Mouse (Mus musculus) heart, postnatal 4 days (tissue): ENCODE measurements around the gene Actl6b. TPM values are rescaled to one million over a fixed set of nuclear protein-coding genes. Genes with fewer than 3 reads are reported as not detected.

Experiments
- DNase-seq: peaks from one replicate; pipeline ENCODE4 v3.0.0; 2021
- total RNA-seq, 2 experiments: library from RNA; stranded (reverse); gene quantifications; 2 replicates each; pipeline ENCODE4 v1.2.3; 2021

The Actl6b gene
- not detected for total RNA-seq

DNA sequence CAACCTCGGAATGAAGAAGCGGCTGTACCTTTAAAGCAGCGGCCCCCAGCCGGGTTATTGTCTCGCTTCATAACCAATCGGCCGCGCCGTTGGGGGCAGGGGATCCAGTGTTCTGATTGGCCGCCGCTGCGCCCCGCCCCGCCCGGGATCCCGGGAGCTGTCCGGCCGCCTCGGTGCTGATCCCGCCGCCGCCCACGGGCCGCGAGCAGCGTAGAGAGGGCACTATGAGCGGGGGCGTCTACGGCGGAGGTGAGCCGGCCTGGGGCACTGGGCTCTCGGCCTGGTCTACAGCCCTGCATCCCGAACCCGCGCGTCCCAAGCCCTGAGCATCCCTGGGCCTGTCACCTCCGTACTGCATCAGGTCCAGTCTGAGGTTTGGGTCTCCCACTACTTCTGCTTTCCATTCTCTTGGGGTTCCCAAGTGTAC lies at the start of gene Actl6b:
Gene Actl6b, plus strand, starts transcription at position 107 of the 427 bp plus-strand sequence.
- DNase-seq = peak; percentile 83

DNA sequence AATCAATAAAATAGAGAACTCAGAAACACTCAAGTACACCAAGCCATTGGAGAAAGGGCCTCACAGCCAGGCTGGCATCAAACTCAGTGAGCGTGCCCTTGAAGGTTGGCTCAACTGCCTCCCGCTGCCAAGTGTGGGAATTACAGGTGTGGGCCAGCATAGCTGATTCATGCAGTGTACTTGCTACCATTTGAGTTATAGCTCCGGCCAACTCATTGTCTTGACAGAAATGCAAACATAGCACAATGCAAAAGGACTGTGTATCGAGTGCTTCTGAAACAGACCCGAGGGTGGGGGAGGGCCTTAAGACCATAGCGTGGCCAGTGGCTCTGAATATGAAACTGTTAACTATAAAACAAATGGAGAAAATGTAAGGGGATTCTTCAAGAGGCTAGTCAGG lies 49.3 kb upstream of the Actl6b start:
- DNase-seq = no peak

DNA sequence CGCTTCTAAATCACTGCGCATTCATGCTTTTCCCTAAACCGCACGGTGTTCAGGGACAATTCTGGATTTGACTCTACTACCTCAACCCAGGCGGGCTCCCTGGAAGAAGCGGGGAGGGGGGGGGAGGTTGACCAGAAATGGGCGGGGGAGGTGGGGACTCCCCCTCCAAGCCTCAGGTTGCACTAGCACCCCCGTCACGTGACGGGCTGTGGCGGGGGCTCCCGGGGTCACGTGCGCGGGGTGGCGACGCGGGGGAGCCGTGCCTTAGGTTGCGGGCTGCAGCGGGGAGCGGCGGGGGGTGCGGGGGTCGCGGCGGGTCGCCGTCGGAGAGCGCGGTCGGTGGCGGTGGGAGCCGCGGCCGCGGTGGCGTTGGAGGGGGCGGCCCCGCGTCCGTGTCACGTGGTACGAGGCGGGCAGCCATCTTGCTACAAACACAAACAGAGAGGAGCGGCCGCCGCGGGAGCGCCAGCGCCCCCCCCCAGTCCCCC lies 43.3 kb upstream of the Actl6b start:
- DNase-seq = peak; percentile 82

DNA sequence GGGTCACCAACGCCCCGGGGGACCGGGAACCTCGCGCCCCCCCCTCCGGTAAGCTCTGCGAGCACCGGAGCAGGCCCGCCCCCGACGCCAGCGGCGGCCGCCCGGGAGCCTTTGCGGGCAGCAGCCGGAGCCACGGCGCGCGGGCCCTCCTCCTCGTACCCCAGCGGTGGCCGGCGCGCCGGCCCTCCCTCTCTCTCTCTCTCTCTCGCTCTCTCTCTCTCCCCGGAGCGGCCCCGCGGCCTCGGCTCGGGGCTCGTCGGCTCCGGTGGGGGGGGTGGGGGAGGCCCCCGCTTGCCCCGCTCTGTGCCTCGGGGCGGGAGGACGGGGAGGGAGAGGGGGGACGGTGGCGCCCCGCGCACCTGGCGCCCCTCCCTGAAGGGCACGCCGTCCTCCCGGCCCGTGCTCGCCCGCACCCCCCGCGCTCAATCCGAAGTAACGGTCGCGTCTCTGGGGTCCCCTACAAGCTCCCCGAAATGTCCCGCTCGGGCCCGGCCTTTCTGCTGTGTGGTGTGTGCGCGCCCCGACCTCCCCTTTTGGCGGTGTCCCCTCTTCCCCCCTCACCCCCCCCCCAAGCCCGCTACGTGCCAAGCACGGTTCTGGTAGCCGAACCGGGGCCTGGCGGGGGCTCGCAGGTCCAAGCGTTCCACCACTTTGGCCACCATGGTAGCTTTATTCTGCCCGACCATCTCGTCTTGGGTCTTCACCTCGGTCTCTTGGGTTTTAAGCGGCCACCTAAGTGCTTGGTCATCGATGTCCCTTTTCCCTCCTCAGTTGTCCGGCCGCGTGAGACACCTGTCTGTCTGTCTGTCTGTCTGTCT lies 42.5 kb upstream of the Actl6b start:
- DNase-seq = peak; percentile 31

DNA sequence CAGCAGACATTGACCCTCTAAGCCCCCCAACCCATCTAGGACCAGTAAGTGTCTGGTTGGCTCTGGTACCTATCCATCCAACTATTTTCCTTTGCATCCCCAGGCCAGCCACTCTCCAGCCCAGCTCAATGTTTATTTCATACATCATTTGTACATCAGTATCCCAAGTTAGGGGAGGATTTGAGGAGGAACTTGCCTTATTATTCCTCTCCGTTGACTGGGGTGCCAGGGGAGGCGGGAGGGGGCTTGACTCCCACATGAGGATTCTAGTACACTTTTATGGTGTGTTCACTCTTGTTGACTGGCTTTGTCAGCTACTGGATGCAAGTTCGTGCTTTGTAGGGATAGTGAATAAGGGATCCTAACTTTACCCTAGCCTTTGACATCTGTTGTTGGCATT lies 41.6 kb upstream of the Actl6b start:
- DNase-seq = no peak

DNA sequence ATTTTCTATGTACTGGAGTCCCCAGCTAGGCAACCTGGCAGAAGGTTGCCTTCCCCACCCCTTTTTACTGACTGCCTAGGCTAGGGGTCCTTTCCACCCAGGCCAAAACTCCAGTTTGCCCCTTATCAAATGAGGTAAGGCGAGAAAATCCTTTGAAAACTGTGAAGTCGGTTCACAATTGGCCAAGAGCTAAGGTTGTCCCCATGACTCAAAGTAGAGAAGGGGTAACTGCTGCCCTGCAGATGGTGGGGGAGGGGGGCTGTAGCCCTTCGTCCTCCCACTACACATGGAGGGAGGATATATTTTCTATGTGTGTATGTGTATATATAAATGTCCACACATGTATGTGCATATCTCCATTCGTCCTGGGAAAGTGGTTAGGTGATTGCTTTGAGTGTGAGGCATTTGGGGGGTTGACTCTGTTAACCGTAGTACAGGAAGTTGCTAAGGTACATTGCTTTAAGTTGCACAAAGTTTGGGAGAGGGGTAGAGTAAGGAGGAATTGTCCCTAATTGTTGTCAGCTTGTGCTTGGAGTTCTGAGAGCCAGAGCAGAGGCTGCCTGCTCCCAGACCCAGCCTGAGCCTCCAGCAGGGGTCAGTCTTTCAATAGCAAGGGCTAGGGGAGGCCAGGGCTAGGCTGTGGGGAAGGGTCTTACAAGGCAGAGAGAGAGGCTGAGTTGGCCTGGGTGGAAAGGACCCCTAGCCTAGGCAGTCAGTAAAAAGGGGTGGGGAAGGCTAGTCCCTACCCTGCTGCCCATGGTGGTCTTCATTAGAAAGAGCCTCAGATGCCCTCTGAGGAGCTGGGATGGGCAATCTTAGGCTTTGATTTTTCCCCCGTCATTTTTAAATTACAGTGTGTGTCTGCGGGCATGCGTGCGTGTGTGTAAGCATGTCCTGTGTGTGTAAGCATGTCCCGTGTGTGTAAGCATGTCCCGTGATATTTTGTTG lies 40.2 kb upstream of the Actl6b start:
- peak; percentile 60 for DNase-seq

DNA sequence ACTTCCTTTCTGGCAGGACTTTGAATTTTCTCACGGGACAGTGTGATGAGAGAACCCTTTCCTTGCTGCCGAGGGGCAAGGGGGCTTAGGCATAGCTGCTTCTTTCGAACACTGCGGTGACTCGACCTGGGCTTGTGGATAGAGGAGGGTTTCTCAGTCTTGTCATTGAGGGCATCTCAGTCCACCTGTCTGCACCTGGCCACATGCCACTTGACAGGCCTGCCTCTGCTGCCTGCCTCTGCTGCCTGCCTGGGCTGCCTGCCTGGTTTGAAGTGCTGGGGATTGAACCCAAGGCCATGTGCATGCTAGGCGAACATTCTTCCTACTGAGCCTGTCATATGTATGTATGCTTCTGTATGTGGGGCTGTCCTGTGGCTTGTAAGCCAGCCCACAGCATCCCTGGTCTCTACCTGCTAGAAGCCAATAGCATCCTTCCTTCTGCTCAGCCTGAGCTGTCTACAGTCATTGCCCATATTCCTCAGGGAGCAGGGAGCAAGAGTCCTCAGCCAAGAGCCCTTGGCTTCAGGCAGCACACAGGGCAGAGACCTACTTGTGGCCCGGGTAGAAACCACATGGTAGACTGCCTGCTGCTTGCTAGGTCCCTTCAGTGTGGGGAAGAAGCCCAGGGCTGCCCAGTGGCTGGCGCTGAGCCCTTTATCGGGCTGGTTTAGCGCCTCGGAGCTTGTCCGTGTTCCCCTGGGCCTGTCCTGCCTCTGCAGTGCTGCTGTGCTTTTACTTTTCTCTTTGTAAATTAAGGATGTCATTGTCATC lies 39.2 kb upstream of the Actl6b start:
- no peak for DNase-seq

GRCm38 (mm10) chr5:137514811-137515210 lies 38.5 kb upstream of the Actl6b start:
- no peak for DNase-seq

- peak; percentile 50 for DNase-seq
Observed at GRCm38 (mm10) chr5:137518436-137518835, 34.9 kb upstream of the Actl6b start, which contains the start of gene Gigyf1. Gene Gigyf1 (plus strand): TSS chr5:137518548.

DNA sequence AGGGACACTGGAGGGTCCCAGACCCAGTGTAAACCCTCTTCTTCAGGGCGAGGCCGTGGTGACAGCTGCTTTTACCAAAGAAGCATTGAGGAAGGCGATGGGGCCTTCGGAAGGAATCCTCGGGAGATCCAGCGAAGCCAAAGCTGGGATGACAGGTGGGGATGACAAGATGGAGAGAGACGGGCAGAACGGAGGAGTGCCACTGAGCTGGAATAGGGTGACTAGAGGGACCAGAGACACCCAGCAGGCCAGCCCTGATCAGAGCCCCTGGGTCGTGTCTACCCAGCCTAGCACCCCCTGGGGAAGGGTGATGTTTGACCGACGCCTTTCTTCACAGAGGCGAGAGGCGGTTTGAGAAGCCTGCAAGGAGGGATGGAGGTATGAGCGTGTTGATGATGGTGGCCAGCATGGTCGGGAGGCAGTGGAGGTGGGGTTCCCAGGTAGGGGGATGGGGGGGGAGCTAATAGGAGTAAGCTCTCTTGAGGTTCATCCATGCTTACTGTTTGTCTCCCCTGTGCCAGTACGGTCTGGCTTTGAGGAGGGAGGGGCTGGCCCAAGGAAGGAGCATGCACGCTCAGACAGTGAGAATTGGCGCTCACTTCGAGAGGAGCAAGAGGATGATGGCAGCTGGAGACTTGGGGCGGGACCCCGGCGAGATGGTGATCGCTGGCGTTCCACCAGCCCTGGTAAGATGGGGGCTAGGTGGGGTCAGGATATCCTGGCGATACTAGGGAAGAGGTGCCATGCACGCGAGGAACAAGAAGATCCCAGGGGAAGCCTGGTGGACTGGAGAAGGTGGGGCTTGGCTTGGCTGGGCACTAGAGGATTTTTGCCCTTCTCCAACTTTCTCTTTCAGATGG lies 33.4 kb upstream of the Actl6b start:
- no peak for DNase-seq

DNA sequence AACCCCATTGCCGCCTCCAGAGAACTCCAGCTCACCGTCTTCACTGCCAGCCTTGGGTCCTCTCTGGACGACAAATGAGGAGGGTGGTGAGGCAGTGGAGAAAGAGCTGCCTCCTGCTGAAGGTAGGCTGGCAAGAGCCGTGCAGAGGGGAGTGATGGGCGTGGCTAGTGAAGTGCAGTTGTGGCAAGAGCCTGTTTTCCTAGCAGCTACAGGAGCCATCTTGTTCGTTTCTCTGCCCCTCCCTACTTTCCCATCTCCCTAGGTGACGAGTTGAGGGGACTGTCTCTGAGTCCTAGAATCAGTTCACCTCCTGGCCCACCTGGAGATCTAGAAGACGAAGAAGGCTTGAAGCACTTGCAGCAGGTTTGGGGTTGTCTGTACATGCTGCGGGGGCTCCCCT lies 31.5 kb upstream of the Actl6b start:
- DNase-seq = no peak

- DNase-seq = no peak
Observed at GRCm38 (mm10) chr5:137522711-137523110, 30.6 kb upstream of the Actl6b start.

- DNase-seq = no peak
Observed at GRCm38 (mm10) chr5:137523396-137524250, 29.7 kb upstream of the Actl6b start.

DNA sequence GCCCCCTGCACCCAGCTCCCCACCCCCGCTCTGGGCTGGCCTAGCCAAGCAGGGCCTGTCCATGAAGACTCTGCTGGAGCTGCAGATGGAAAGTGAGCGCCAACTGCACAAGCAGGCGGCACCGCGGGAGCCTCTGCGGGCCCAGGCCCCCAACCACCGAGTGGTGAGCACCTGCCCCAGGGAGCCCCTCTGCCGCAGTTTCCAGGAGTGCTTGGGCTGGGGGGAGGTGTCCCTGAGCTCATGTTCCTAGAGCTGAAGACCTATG lies 29.1 kb upstream of the Actl6b start:
- no peak for DNase-seq

- no peak for DNase-seq
Observed at GRCm38 (mm10) chr5:137524671-137525070, 28.6 kb upstream of the Actl6b start.

DNA sequence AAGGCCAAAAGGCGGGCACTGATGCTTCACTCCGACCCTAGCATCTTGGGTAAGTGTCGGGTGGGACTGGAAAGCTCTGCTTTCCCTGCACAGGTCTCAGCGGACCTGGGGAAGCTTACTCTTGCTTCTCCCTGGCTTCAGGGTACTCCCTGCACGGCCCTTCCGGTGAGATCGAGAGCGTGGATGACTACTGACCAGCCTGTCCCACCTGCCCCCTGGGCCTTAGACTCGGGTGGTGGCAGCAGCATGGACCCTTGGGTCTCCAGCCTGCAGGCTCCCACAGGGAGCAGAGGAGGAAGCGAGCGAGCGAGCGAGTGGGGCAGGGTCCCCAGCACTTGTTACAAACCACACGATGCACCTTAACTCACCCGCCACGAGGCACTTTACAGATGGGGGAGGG lies 27.8 kb upstream of the Actl6b start:
- no peak for DNase-seq

GRCm38 (mm10) chr5:137526192-137526936 lies 27.0 kb upstream of the Actl6b start:
- DNase-seq = peak; percentile 63

DNA sequence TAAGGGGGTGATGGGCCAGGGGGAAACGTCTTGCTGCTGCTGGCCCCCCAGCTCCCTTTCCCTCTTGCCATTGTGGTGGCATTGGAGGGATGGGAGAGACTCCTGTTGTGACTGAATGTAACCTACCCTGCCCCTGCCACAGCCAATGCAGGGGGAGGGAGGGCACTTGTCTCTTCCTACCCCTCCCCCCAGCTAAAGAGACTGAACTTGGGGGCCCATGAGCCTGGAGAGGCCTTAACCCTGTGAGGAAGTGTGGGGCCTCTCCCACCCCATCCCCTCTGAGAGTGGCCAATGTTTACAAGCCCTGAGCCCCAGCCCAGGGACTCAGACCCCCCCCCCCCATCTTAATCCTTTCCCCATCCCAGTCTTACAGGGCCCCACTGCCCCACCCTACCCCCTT lies 25.9 kb upstream of the Actl6b start:
- DNase-seq = no peak

DNA sequence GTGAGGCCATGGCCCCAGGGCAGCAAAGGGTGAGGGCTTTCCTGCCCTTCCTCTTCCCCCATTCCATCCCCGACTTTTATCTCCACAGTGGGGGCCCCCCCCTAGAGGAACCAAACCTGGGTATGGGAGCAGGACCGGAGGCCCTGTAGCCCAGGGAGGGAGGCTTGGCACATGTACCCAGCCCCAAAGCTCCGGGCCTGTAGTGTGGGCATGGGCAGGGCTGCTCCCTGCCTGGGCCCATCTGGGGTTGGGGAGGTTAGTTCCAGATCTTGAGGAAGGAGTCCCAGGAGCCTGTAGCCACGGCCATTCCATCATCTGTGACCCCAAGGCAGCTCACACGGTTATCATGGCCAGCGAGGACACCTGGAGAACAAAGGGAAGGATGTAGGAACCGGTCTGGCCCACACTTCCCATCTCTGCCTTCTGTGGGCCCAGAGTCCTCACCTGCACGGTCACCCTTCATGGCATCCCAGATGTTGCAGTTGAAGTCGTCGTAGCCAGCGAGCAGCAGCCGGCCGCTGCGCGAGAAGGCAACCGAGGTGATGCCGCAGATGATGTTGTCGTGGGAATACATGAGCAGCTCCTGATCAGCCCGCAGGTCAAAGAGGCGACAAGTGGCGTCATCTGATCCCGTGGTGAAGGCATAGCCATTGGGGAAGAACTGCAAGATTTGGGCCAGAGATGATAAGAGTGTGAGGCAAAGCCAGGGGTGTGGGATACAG lies 24.9 kb upstream of the Actl6b start:
- DNase-seq = no peak
